Mouse (Mus musculus) hindbrain, embryonic 11.5 days (tissue): Measurements from ENCODE around the gene Fat3. TPM values are rescaled to one million over a fixed set of nuclear protein-coding genes. Genes with fewer than 3 reads are reported as not detected.

ENCODE experiments used
- ATAC-seq: fragments of 200-750 bp; cut with Nextera tagmentation; 2 replicates; pipeline ENCODE4 v1.8.0; 2017; ENCODE audit warnings: mild to moderate bottlenecking, moderate TSS enrichment, moderate library complexity; ENCODE audit not compliant: low FRiP score
- DNase-seq: peaks from one replicate; pipeline ENCODE4 v3.0.0-alpha.2; 2015; ENCODE audit warnings: low spot score
- H3K27ac ChIP-seq: fragments of 300-500 bp; sonication (generic); 2 replicates; pipeline ENCODE4 v1.5.1; 2014; ENCODE audit warnings: mild to moderate bottlenecking, low read depth, low read length
- H3K27me3 ChIP-seq: fragments of 300-500 bp; sonication (generic); 2 replicates; pipeline ENCODE4 v1.6.1; 2014; ENCODE audit warnings: mild to moderate bottlenecking, low read length, moderate library complexity, mixed read lengths; ENCODE audit not compliant: control insufficient read depth, insufficient read depth
- H3K36me3 ChIP-seq: fragments of 300-500 bp; sonication (generic); 2 replicates; pipeline ENCODE4 v1.6.1; 2014; ENCODE audit warnings: mild to moderate bottlenecking, low read length, moderate library complexity, mixed read lengths; ENCODE audit not compliant: control insufficient read depth, insufficient read depth
- H3K4me1 ChIP-seq: fragments of 300-500 bp; sonication (generic); replicated peaks from 2 replicates; pipeline ENCODE4 v1.6.1; 2014; ENCODE audit warnings: low read length, mixed read lengths; ENCODE audit not compliant: control insufficient read depth, insufficient read depth
- H3K4me2 ChIP-seq: fragments of 300-500 bp; sonication (generic); replicated peaks from 2 replicates; pipeline ENCODE4 v1.6.1; 2014; ENCODE audit warnings: mild to moderate bottlenecking, low read depth, low read length
- H3K4me3 ChIP-seq: fragments of 300-500 bp; sonication (generic); 2 replicates; pipeline ENCODE4 v1.5.1; 2014; ENCODE audit warnings: low read depth, low read length
- H3K9ac ChIP-seq: fragments of 300-500 bp; sonication (generic); 2 replicates; pipeline ENCODE4 v1.6.1; 2014; ENCODE audit warnings: low read depth, low read length
- H3K9me3 ChIP-seq: fragments of 300-500 bp; sonication (generic); 2 replicates; pipeline ENCODE4 v1.6.1; 2016; ENCODE audit warnings: low read length; ENCODE audit not compliant: control insufficient read depth
- WGBS: fragments of 180-500 bp; shearing (Covaris S2); extraction: QIAGEN DNeasy Blood & Tissue Kit; methylation state at CpG from one replicate; pipeline ENCODE4 v1.1.7; 2014; 5-methylcytosine and 5-hydroxymethylcytosine counted together
- polyA plus RNA-seq: library from polyadenylated mRNA; unstranded; fragments of >200 nt; fragmentation: Nextera tagmentation; extraction: Ambion mirVana; gene quantifications from 2 replicates; pipeline ENCODE4 v1.2.1, GENCODE M21; 2014

Gene Fat3
- polyA plus RNA-seq, 1 experiment from 2014 or later = 15.5 TPM

GRCm38 (mm10) chr9:16200948-16201347 lies 300.1 kb downstream of the Fat3 start:
- ATAC-seq (no peak), DNase-seq (no peak)
- H3K36me3 ChIP-seq = no peaks in the 10 kb centered on the region
- WGBS = 81% methylated on average over 1 of the region's 1 CpGs
- H3K9me3 ChIP-seq = no peaks in the 10 kb centered on the region
- no peak overlapping the region for H3K4me2 ChIP-seq
- no peaks in the 10 kb centered on the region for H3K4me1 ChIP-seq
- no peaks in the 10 kb centered on the region for H3K27me3 ChIP-seq
- H3K4me3 ChIP-seq = no peak overlapping the region
- no peak overlapping the region for H3K27ac ChIP-seq
- H3K9ac ChIP-seq = no peak overlapping the region

GRCm38 (mm10) chr9:16186461-16186860 lies 314.6 kb downstream of the Fat3 start:
- Histone ChIP-seq H3K4me3 (no peak overlapping the region), H3K36me3 (no peaks in the 10 kb centered on the region), H3K9me3 (no peaks in the 10 kb centered on the region), H3K27me3 (no peaks in the 10 kb centered on the region), H3K27ac (no peak overlapping the region), H3K4me1 (no peaks in the 10 kb centered on the region), H3K9ac (no peak overlapping the region), H3K4me2 (no peak overlapping the region)
- no peak for ATAC-seq
- DNase-seq = no peak
- WGBS = 84% methylated on average over 1 of the region's 1 CpGs

GRCm38 (mm10) chr9:16169238-16169637 lies 331.8 kb downstream of the Fat3 start:
- H3K9me3 ChIP-seq = no peaks in the 10 kb centered on the region
- H3K4me2 ChIP-seq = no peak overlapping the region
- H3K4me1 ChIP-seq = no peaks in the 10 kb centered on the region
- no peak overlapping the region for H3K4me3 ChIP-seq
- no peak overlapping the region for H3K27ac ChIP-seq
- H3K27me3 ChIP-seq = no peaks in the 10 kb centered on the region
- no peaks in the 10 kb centered on the region for H3K36me3 ChIP-seq
- H3K9ac ChIP-seq = no peak overlapping the region
- ATAC-seq = no peak
- DNase-seq = no peak
- WGBS = 81% methylated on average over 4 of the region's 4 CpGs

- Histone ChIP-seq H3K9ac (no peak overlapping the region), H3K9me3 (no peaks in the 10 kb centered on the region), H3K4me3 (no peak overlapping the region), H3K4me2 (no peak overlapping the region), H3K4me1 (no peaks in the 10 kb centered on the region), H3K36me3 (no peaks in the 10 kb centered on the region), H3K27me3 (no peaks in the 10 kb centered on the region), H3K27ac (no peak overlapping the region)
- DNase-seq (no peak), ATAC-seq (no peak)
- WGBS = 75% methylated on average over 2 of the region's 2 CpGs
Observed at GRCm38 (mm10) chr9:16168051-16168450, 333.0 kb downstream of the Fat3 start.

- H3K36me3 ChIP-seq = no peaks in the 10 kb centered on the region
- WGBS = 95% methylated on average over 5 of the region's 5 CpGs
- no peaks in the 10 kb centered on the region for H3K27me3 ChIP-seq
- H3K4me2 ChIP-seq = no peak overlapping the region
- ATAC-seq = no peak
- H3K4me1 ChIP-seq = no peaks in the 10 kb centered on the region
- H3K9ac ChIP-seq = no peak overlapping the region
- H3K4me3 ChIP-seq = no peak overlapping the region
- H3K9me3 ChIP-seq = no peaks in the 10 kb centered on the region
- DNase-seq = no peak
- H3K27ac ChIP-seq = no peak overlapping the region
Observed at GRCm38 (mm10) chr9:16159366-16159765, 341.7 kb downstream of the Fat3 start.

- no peaks in the 10 kb centered on the region for H3K27me3 ChIP-seq
- DNase-seq (peak; percentile 30), ATAC-seq (no peak)
- no peak overlapping the region for H3K4me3 ChIP-seq
- 15% methylated on average over 3 of the region's 3 CpGs for WGBS
- H3K36me3 ChIP-seq = no peaks in the 10 kb centered on the region
- H3K9ac ChIP-seq = no peak overlapping the region
- H3K9me3 ChIP-seq = no peaks in the 10 kb centered on the region
- no peaks in the 10 kb centered on the region for H3K4me1 ChIP-seq
- no peak overlapping the region for H3K4me2 ChIP-seq
- no peak overlapping the region for H3K27ac ChIP-seq
Observed at GRCm38 (mm10) chr9:16153580-16153930, 347.5 kb downstream of the Fat3 start.

GRCm38 (mm10) chr9:16152756-16153579 lies 348.1 kb downstream of the Fat3 start:
- no peak overlapping the region for H3K4me2 ChIP-seq
- no peaks in the 10 kb centered on the region for H3K9me3 ChIP-seq
- H3K4me1 ChIP-seq = no peaks in the 10 kb centered on the region
- ATAC-seq = no peak
- no peak overlapping the region for H3K4me3 ChIP-seq
- no peak overlapping the region for H3K9ac ChIP-seq
- DNase-seq = no peak
- H3K27ac ChIP-seq = no peak overlapping the region
- no peaks in the 10 kb centered on the region for H3K27me3 ChIP-seq
- no peaks in the 10 kb centered on the region for H3K36me3 ChIP-seq
- 44% methylated on average over 4 of the region's 4 CpGs for WGBS

GRCm38 (mm10) chr9:16150046-16150445 lies 351.0 kb downstream of the Fat3 start:
- no peak overlapping the region for H3K9ac ChIP-seq
- H3K36me3 ChIP-seq = no peaks in the 10 kb centered on the region
- no peak overlapping the region for H3K4me3 ChIP-seq
- no peak overlapping the region for H3K27ac ChIP-seq
- no peaks in the 10 kb centered on the region for H3K9me3 ChIP-seq
- no peak for ATAC-seq
- H3K4me1 ChIP-seq = no peaks in the 10 kb centered on the region
- no peak for DNase-seq
- no peak overlapping the region for H3K4me2 ChIP-seq
- no peaks in the 10 kb centered on the region for H3K27me3 ChIP-seq

GRCm38 (mm10) chr9:16147735-16148134 lies 353.4 kb downstream of the Fat3 start:
- DNase-seq = peak; percentile 66

More at GRCm38 (mm10) chr9:16147735-16148134, 353.4 kb downstream of the Fat3 start:
- Histone ChIP-seq H3K4me3 (no peak overlapping the region), H3K4me1 (no peaks in the 10 kb centered on the region), H3K9ac (no peak overlapping the region), H3K36me3 (no peaks in the 10 kb centered on the region), H3K4me2 (no peak overlapping the region), H3K27ac (no peak overlapping the region), H3K9me3 (no peaks in the 10 kb centered on the region), H3K27me3 (no peaks in the 10 kb centered on the region)
- 27% methylated on average over 1 of the region's 1 CpGs for WGBS
- peak; percentile 83 for ATAC-seq
